Mouse (Mus musculus): ENCODE measurements around the gene Timp3. TPM values are rescaled to one million over a fixed set of nuclear protein-coding genes. Genes with fewer than 3 reads are reported as not detected.

Timp3 gene
- total RNA-seq, 1 experiment: 28.8 TPM

- Histone ChIP-seq H3K4me1 (ENCODE audit: control insufficient read depth in 2 of 2, insufficient read depth in 2 of 2, low read length in 2 of 2, poor library complexity in 1 of 2) (peaks cover 0 to 10% of the 10 kb centered on the region in 2 experiments; a peak in 2 of 4 replicates), H3K4me3 (ENCODE audit: insufficient read depth in 1 of 2, low read depth in 1 of 2, low read length in 2 of 2, poor library complexity in 1 of 2, severe bottlenecking in 1 of 2) (no peak overlapping the region), H3K9me3 (ENCODE audit: control insufficient read depth, insufficient read depth, low read depth, low read length) (no peaks in the 10 kb centered on the region), H3K27ac (ENCODE audit: insufficient read depth, low read depth, low read length, poor library complexity, severe bottlenecking) (no peak overlapping the region), H3K9ac (ENCODE audit: insufficient read depth, low read depth, low read length, poor library complexity, severe bottlenecking) (no peak overlapping the region), H3K36me3 (ENCODE audit: control insufficient read depth, insufficient read depth, low read length, poor library complexity, severe bottlenecking) (no peaks in the 10 kb centered on the region)
- in situ Hi-C loops (cut with MboI; ENCODE audit: low sequenced_read_pairs in 2 of 2, unreplicated experiment in 2 of 2): no loop called here
- no peak for DNase-seq (ENCODE audit: low read depth, low spot score)
- TF ChIP-seq ZNF384 (IDR thresholded peaks at IDR 0.05; ENCODE audit: low read depth, low read length): no peak
- TF ChIP-seq CHD2 (IDR thresholded peaks at IDR 0.05; ENCODE audit: low read depth, low read length): no peak
- no peak for TF ChIP-seq HCFC1 (IDR thresholded peaks at IDR 0.05; ENCODE audit: borderline replicate concordance, insufficient read depth, low read length)
- no peak for TF ChIP-seq ZC3H11A (IDR thresholded peaks at IDR 0.05; ENCODE audit: borderline replicate concordance, low read depth, low read length)
- no peak for TF ChIP-seq MAFK (IDR thresholded peaks at IDR 0.05; ENCODE audit: insufficient read depth, low read depth, low read length)
Observed at GRCm38 (mm10) chr10:86315513-86315912, 15.3 kb downstream of the Timp3 start.

GRCm38 (mm10) chr10:86317633-86318032 lies 17.5 kb downstream of the Timp3 start:
- Histone ChIP-seq H3K36me3 (ENCODE audit: control insufficient read depth, insufficient read depth, low read length, poor library complexity, severe bottlenecking) (no peaks in the 10 kb centered on the region), H3K27ac (ENCODE audit: insufficient read depth, low read depth, low read length, poor library complexity, severe bottlenecking) (no peak overlapping the region), H3K4me1 (ENCODE audit: control insufficient read depth in 2 of 2, insufficient read depth in 2 of 2, low read length in 2 of 2, poor library complexity in 1 of 2) (peaks cover 0 to 10% of the 10 kb centered on the region in 2 experiments; a peak in 2 of 4 replicates), H3K4me3 (ENCODE audit: insufficient read depth in 1 of 2, low read depth in 1 of 2, low read length in 2 of 2, poor library complexity in 1 of 2, severe bottlenecking in 1 of 2) (no peak overlapping the region), H3K9ac (ENCODE audit: insufficient read depth, low read depth, low read length, poor library complexity, severe bottlenecking) (no peak overlapping the region), H3K9me3 (ENCODE audit: control insufficient read depth, insufficient read depth, low read depth, low read length) (no peaks in the 10 kb centered on the region)
- in situ Hi-C loops (cut with MboI; ENCODE audit: low sequenced_read_pairs in 2 of 2, unreplicated experiment in 2 of 2): no loop called here
- TF ChIP-seq ZC3H11A (IDR thresholded peaks at IDR 0.05; ENCODE audit: borderline replicate concordance, low read depth, low read length) (no peak), ZNF384 (IDR thresholded peaks at IDR 0.05; ENCODE audit: low read depth, low read length) (no peak), CHD2 (IDR thresholded peaks at IDR 0.05; ENCODE audit: low read depth, low read length) (no peak), HCFC1 (IDR thresholded peaks at IDR 0.05; ENCODE audit: borderline replicate concordance, insufficient read depth, low read length) (no peak), MAFK (IDR thresholded peaks at IDR 0.05; ENCODE audit: insufficient read depth, low read depth, low read length) (no peak)
- DNase-seq (ENCODE audit: low read depth, low spot score): no peak

- no peak overlapping the region for H3K9ac ChIP-seq (ENCODE audit: insufficient read depth, low read depth, low read length, poor library complexity, severe bottlenecking)
- H3K36me3 ChIP-seq (ENCODE audit: control insufficient read depth, insufficient read depth, low read length, poor library complexity, severe bottlenecking): no peaks in the 10 kb centered on the region
- in situ Hi-C loops (cut with MboI; ENCODE audit: low sequenced_read_pairs in 2 of 2, unreplicated experiment in 2 of 2): no loop called here
- no peak for DNase-seq (ENCODE audit: low read depth, low spot score)
- no peak for TF ChIP-seq HCFC1 (IDR thresholded peaks at IDR 0.05; ENCODE audit: borderline replicate concordance, insufficient read depth, low read length)
- TF ChIP-seq ZNF384 (IDR thresholded peaks at IDR 0.05; ENCODE audit: low read depth, low read length): no peak
- no peak for TF ChIP-seq MAFK (IDR thresholded peaks at IDR 0.05; ENCODE audit: insufficient read depth, low read depth, low read length)
- no peak for TF ChIP-seq ZC3H11A (IDR thresholded peaks at IDR 0.05; ENCODE audit: borderline replicate concordance, low read depth, low read length)
- no peak for TF ChIP-seq CHD2 (IDR thresholded peaks at IDR 0.05; ENCODE audit: low read depth, low read length)
- H3K4me1 ChIP-seq (ENCODE audit: control insufficient read depth in 2 of 2, insufficient read depth in 2 of 2, low read length in 2 of 2, poor library complexity in 1 of 2): peaks cover 0 to 10% of the 10 kb centered on the region in 2 experiments; a peak in 2 of 4 replicates
- H3K9me3 ChIP-seq (ENCODE audit: control insufficient read depth, insufficient read depth, low read depth, low read length): no peaks in the 10 kb centered on the region
- H3K27ac ChIP-seq (ENCODE audit: insufficient read depth, low read depth, low read length, poor library complexity, severe bottlenecking): no peak overlapping the region
- H3K4me3 ChIP-seq (ENCODE audit: insufficient read depth in 1 of 2, low read depth in 1 of 2, low read length in 2 of 2, poor library complexity in 1 of 2, severe bottlenecking in 1 of 2): no peak overlapping the region
Observed at GRCm38 (mm10) chr10:86318552-86319140, 18.5 kb downstream of the Timp3 start.

GRCm38 (mm10) chr10:86319526-86319925 lies 19.4 kb downstream of the Timp3 start:
- Histone ChIP-seq H3K4me3 (ENCODE audit: insufficient read depth in 1 of 2, low read depth in 1 of 2, low read length in 2 of 2, poor library complexity in 1 of 2, severe bottlenecking in 1 of 2) (no peak overlapping the region), H3K27ac (ENCODE audit: insufficient read depth, low read depth, low read length, poor library complexity, severe bottlenecking) (no peak overlapping the region), H3K4me1 (ENCODE audit: control insufficient read depth in 2 of 2, insufficient read depth in 2 of 2, low read length in 2 of 2, poor library complexity in 1 of 2) (peaks cover 0 to 10% of the 10 kb centered on the region in 2 experiments; a peak in 2 of 4 replicates), H3K36me3 (ENCODE audit: control insufficient read depth, insufficient read depth, low read length, poor library complexity, severe bottlenecking) (no peaks in the 10 kb centered on the region), H3K9me3 (ENCODE audit: control insufficient read depth, insufficient read depth, low read depth, low read length) (no peaks in the 10 kb centered on the region), H3K9ac (ENCODE audit: insufficient read depth, low read depth, low read length, poor library complexity, severe bottlenecking) (no peak overlapping the region)
- TF ChIP-seq ZC3H11A (IDR thresholded peaks at IDR 0.05; ENCODE audit: borderline replicate concordance, low read depth, low read length) (no peak), CHD2 (IDR thresholded peaks at IDR 0.05; ENCODE audit: low read depth, low read length) (no peak), MAFK (IDR thresholded peaks at IDR 0.05; ENCODE audit: insufficient read depth, low read depth, low read length) (no peak), HCFC1 (IDR thresholded peaks at IDR 0.05; ENCODE audit: borderline replicate concordance, insufficient read depth, low read length) (no peak), ZNF384 (IDR thresholded peaks at IDR 0.05; ENCODE audit: low read depth, low read length) (no peak)
- peak; percentile 33 for DNase-seq (ENCODE audit: low read depth, low spot score)
- in situ Hi-C loops (cut with MboI; ENCODE audit: low sequenced_read_pairs in 2 of 2, unreplicated experiment in 2 of 2): no loop called here
